Mouse (Mus musculus): ENCODE results near the gene Igsf21.

GRCm38 (mm10) chr4:140140485-140140884, 106.1 kb downstream of the Igsf21 start:
- TF ChIP-seq POLR2A (IDR thresholded peaks at IDR 0.05; ENCODE audit: extremely low read depth, insufficient read depth, low read length) (no peak), CTCF (IDR thresholded peaks at IDR 0.05; ENCODE audit: extremely low read depth, insufficient read depth, low read length) (peak; percentile 21; the same call in 1 of the 2 replicates)

All from cortical plate, adult 2 months (tissue).